Mouse (Mus musculus) olfactory bulb, adult 2 months (tissue): ENCODE measurements at regions not wholly inside any gene's neighbourhood (a gene's known extent, or its start where the extent isn't known, plus 50 kb on each side); places are given as distances from the start of the nearest gene placed in this dataset.

Source experiments
- CTCF ChIP-seq: fragments of 200-500 bp; IDR thresholded peaks from 2 replicates; pipeline ENCODE4 v1.5.1; 2012; ENCODE audit warnings: low read depth, mild to moderate bottlenecking, low read length, moderate library complexity; ENCODE audit not compliant: insufficient read depth
- POLR2A ChIP-seq: fragments of 200-500 bp; IDR thresholded peaks from 2 replicates; pipeline ENCODE4 v1.6.1; 2012; ENCODE audit warnings: mild to moderate bottlenecking, low read depth, low read length, moderate library complexity; ENCODE audit not compliant: insufficient read depth

- TF ChIP-seq CTCF (no peak), POLR2A (no peak)
Measured at GRCm38 (mm10) chr14:9469686-9470085, 803.6 kb upstream of the 4930452B06Rik start.
